Mouse (Mus musculus) right cerebral cortex, postnatal 36 days (tissue): ENCODE measurements around the gene Snx29.
"Not testable (repeated sequence)": the region's sequence is repeated elsewhere in the genome, so short reads cannot be mapped to it uniquely, and the experiment has no call there.

Experiments
- DNase-seq, 2 experiments: peaks; one replicate each; pipeline ENCODE4 v3.0.0; 2022; ENCODE audit warnings: low spot score in 2 of 2, mixed read lengths in 1 of 2

The Snx29 gene

GRCm38 (mm10) chr16:11322409-11323323 is at the start of gene Snx29:
Gene Snx29, plus strand, starts transcription at chr16:11322908.
- peak; percentile 94 to 97 for DNase-seq

- no peak for DNase-seq
These were observed 45.8 kb upstream of the Snx29 start for GRCm38 (mm10) chr16:11276888-11277287.

- no peak for DNase-seq
These were observed 43.9 kb upstream of the Snx29 start for GRCm38 (mm10) chr16:11278778-11279177.

- peak in 1 of 2 experiments; percentile 9 for DNase-seq
These were observed 40.0 kb upstream of the Snx29 start for GRCm38 (mm10) chr16:11282655-11283232.

GRCm38 (mm10) chr16:11284881-11285280 is 37.8 kb upstream of the Snx29 start:
- no peak for DNase-seq

- DNase-seq = no peak
These were observed 36.8 kb upstream of the Snx29 start for GRCm38 (mm10) chr16:11285949-11286348.

- not testable (repeated sequence) for DNase-seq
These were observed 33.8 kb upstream of the Snx29 start for GRCm38 (mm10) chr16:11288873-11289272.

GRCm38 (mm10) chr16:11295583-11295982 is 27.1 kb upstream of the Snx29 start:
- DNase-seq = not testable (repeated sequence)

- DNase-seq = not testable (repeated sequence)
These were observed 25.0 kb upstream of the Snx29 start for GRCm38 (mm10) chr16:11297700-11298099.

- DNase-seq = no peak
These were observed 19.0 kb upstream of the Snx29 start for GRCm38 (mm10) chr16:11303741-11304140.

GRCm38 (mm10) chr16:11305531-11305930 is 17.2 kb upstream of the Snx29 start:
- DNase-seq = no peak

- DNase-seq = no peak
These were observed 9.2 kb upstream of the Snx29 start, which contains the start of gene Tnfrsf17 for GRCm38 (mm10) chr16:11313512-11313911. Gene Tnfrsf17, plus strand, starts transcription at chr16:11313812.

GRCm38 (mm10) chr16:11315786-11316320 is 6.9 kb upstream of the Snx29 start:
- no peak for DNase-seq

GRCm38 (mm10) chr16:11316748-11317147 is 6.0 kb upstream of the Snx29 start:
- DNase-seq = no peak

- no peak for DNase-seq
These were observed 5.4 kb upstream of the Snx29 start for GRCm38 (mm10) chr16:11317324-11317723.

- peak in 1 of 2 experiments; percentile 3 for DNase-seq
These were observed 780 bp downstream of the Snx29 start for GRCm38 (mm10) chr16:11323324-11324051.

GRCm38 (mm10) chr16:11330081-11330800 is 7.5 kb downstream of the Snx29 start:
- no peak for DNase-seq

GRCm38 (mm10) chr16:11331030-11331429 is 8.3 kb downstream of the Snx29 start:
- no peak for DNase-seq

GRCm38 (mm10) chr16:11343292-11343815 is 20.6 kb downstream of the Snx29 start:
- no peak for DNase-seq

GRCm38 (mm10) chr16:11351903-11352302 is 29.2 kb downstream of the Snx29 start:
- no peak for DNase-seq

GRCm38 (mm10) chr16:11359173-11359572 is 36.5 kb downstream of the Snx29 start:
- DNase-seq = no peak
